Mouse (Mus musculus) hindbrain, embryonic 16.5 days (tissue): Measurements from ENCODE around the gene Mdm1. TPM values are rescaled to one million over a fixed set of nuclear protein-coding genes. Genes with fewer than 3 reads are reported as not detected.

ENCODE experiments used
- ATAC-seq: fragments of 200-750 bp; cut with Nextera tagmentation; 2 replicates; pipeline ENCODE4 v1.8.0; 2017; ENCODE audit warnings: moderate TSS enrichment, moderate library complexity
- H3K27ac ChIP-seq: fragments of 300-500 bp; sonication (generic); 2 replicates; pipeline ENCODE4 v1.5.1; 2014; ENCODE audit warnings: low read depth, mild to moderate bottlenecking, control low read depth, low read length, moderate library complexity
- H3K27me3 ChIP-seq: fragments of 300-500 bp; sonication (generic); replicated peaks from 2 replicates; pipeline ENCODE4 v1.6.1; 2014; ENCODE audit warnings: low read length; ENCODE audit not compliant: control insufficient read depth, insufficient read depth
- H3K36me3 ChIP-seq: fragments of 300-500 bp; sonication (generic); 2 replicates; pipeline ENCODE4 v1.6.1; 2014; ENCODE audit warnings: mild to moderate bottlenecking, low read length, moderate library complexity, mixed read lengths; ENCODE audit not compliant: control insufficient read depth, insufficient read depth
- H3K4me1 ChIP-seq: fragments of 300-500 bp; sonication (generic); 2 replicates; pipeline ENCODE4 v1.6.1; 2014; ENCODE audit warnings: low read depth, low read length; ENCODE audit not compliant: control insufficient read depth, insufficient read depth
- H3K4me2 ChIP-seq: fragments of 300-500 bp; sonication (generic); 2 replicates; pipeline ENCODE4 v1.6.1; 2014; ENCODE audit warnings: mild to moderate bottlenecking, low read length, control low read depth, moderate library complexity
- H3K4me3 ChIP-seq: fragments of 300-500 bp; sonication (generic); 2 replicates; pipeline ENCODE4 v1.5.1; 2014; ENCODE audit warnings: mild to moderate bottlenecking, low read length, control low read depth, moderate library complexity
- H3K9ac ChIP-seq: fragments of 300-500 bp; sonication (generic); 2 replicates; pipeline ENCODE4 v1.6.1; 2014; ENCODE audit warnings: low read depth, mild to moderate bottlenecking, control low read depth, low read length, moderate library complexity
- H3K9me3 ChIP-seq: fragments of 300-500 bp; sonication (generic); 2 replicates; pipeline ENCODE4 v1.6.1; 2014; ENCODE audit warnings: mild to moderate bottlenecking, low read length, moderate library complexity; ENCODE audit not compliant: control insufficient read depth
- WGBS: fragments of 180-500 bp; shearing (Covaris S2); extraction: QIAGEN DNeasy Blood & Tissue Kit; methylation state at CpG from one replicate; pipeline ENCODE4 v1.1.7; 2014; 5-methylcytosine and 5-hydroxymethylcytosine counted together
- polyA plus RNA-seq: library from polyadenylated mRNA; unstranded; fragments of >200 nt; fragmentation: Nextera tagmentation; extraction: Ambion mirVana; gene quantifications from 2 replicates; pipeline ENCODE4 v1.2.1, GENCODE M21; 2015

The Mdm1 gene
- polyA plus RNA-seq, 1 experiment from 2014 or later = 27.9 TPM

DNA sequence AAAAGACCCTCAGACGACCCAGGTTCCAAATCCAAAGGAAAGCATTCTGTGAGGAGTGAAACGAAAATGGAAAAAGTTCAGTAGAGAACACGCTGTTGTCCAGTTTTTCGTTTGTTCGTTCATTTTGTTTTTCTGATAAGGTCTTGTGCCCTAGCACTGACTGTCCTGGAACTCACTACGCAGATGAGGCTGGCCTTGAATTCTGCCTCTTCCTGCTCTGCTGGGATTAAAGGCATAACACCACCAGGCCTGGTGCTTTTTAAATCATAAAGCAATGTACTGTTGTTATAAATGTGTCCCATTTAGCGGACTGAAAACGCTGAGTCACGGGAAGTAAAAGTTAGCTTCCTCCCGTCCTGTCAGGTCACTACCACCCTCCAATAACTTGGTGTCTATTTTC, 37.7 kb upstream of the Mdm1 start:
- WGBS = 72% methylated on average over 10 of the region's 10 CpGs
- Histone ChIP-seq H3K4me1 (no peaks in the 10 kb centered on the region), H3K4me3 (no peak overlapping the region), H3K36me3 (no peaks in the 10 kb centered on the region), H3K27ac (peak overlapping the region; percentile 77; the same call in 1 of the 2 replicates), H3K27me3 (0 out of 2 replicates have a peak, but pooled peaks cover 2% of the 10 kb centered on the region), H3K9me3 (no peaks in the 10 kb centered on the region), H3K9ac (no peak overlapping the region), H3K4me2 (no peak overlapping the region; the same call in 1 of the 2 replicates)
- no peak for ATAC-seq

GRCm38 (mm10) chr10:118107031-118107430, 34.6 kb upstream of the Mdm1 start:
- H3K9ac ChIP-seq = no peak overlapping the region
- H3K9me3 ChIP-seq = no peaks in the 10 kb centered on the region
- 0 out of 2 replicates have a peak, but pooled peaks cover 2% of the 10 kb centered on the region for H3K27me3 ChIP-seq
- 74% methylated on average over 9 of the region's 9 CpGs for WGBS
- H3K4me3 ChIP-seq = no peak overlapping the region
- no peak overlapping the region for H3K27ac ChIP-seq
- no peaks in the 10 kb centered on the region for H3K36me3 ChIP-seq
- no peak for ATAC-seq
- H3K4me1 ChIP-seq = no peaks in the 10 kb centered on the region; the same call in 1 of the 2 replicates
- peak overlapping the region; percentile 19; the same call in 1 of the 2 replicates for H3K4me2 ChIP-seq

- Histone ChIP-seq H3K27ac (no peak overlapping the region), H3K9ac (no peak overlapping the region), H3K27me3 (0 out of 2 replicates have a peak, but pooled peaks cover 2% of the 10 kb centered on the region), H3K36me3 (no peaks in the 10 kb centered on the region), H3K9me3 (no peaks in the 10 kb centered on the region), H3K4me1 (peaks cover 5% of the 10 kb centered on the region; the same call in 1 of the 2 replicates), H3K4me3 (no peak overlapping the region), H3K4me2 (no peak overlapping the region)
- 12% methylated on average over 8 of the region's 8 CpGs for WGBS
- peak; percentile 27; the same call in 1 of the 2 replicates for ATAC-seq
Measured at GRCm38 (mm10) chr10:118110006-118110920, 31.3 kb upstream of the Mdm1 start.

DNA sequence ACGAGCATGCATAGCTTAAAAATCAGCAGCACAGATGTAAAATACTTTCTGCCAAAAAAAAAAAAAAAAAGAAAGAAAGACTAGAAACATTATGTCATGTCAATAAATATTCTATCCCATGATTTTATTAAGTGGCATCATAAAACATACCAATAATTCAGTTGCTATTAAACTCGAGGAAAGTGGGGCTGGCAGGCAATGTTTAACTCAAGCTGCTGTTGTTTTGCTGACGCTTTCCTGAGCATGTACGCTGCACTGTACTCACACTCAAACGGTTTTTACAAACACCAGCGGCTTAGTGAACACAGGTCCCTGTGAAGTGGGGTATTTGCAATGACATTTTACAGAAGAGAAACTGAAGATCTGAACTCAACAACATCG, 30.7 kb upstream of the Mdm1 start:
- 47% methylated on average over 7 of the region's 7 CpGs for WGBS
- Histone ChIP-seq H3K27ac (no peak overlapping the region), H3K27me3 (0 out of 2 replicates have a peak, but pooled peaks cover 2% of the 10 kb centered on the region), H3K36me3 (no peaks in the 10 kb centered on the region), H3K4me1 (peaks cover 5% of the 10 kb centered on the region; the same call in 1 of the 2 replicates), H3K4me2 (no peak overlapping the region), H3K9ac (no peak overlapping the region), H3K4me3 (no peak overlapping the region), H3K9me3 (no peaks in the 10 kb centered on the region)
- no peak for ATAC-seq

- Histone ChIP-seq H3K4me3 (no peak overlapping the region), H3K9me3 (no peaks in the 10 kb centered on the region), H3K36me3 (no peaks in the 10 kb centered on the region), H3K4me2 (no peak overlapping the region), H3K27ac (no peak overlapping the region), H3K4me1 (peaks cover 5% of the 10 kb centered on the region; the same call in 1 of the 2 replicates), H3K9ac (no peak overlapping the region), H3K27me3 (0 out of 2 replicates have a peak, but pooled peaks cover 2% of the 10 kb centered on the region)
- WGBS = 11% methylated on average over 7 of the region's 7 CpGs
- ATAC-seq = no peak
Measured at GRCm38 (mm10) chr10:118111621-118112020, 30.0 kb upstream of the Mdm1 start.

GRCm38 (mm10) chr10:118112294-118112893, 29.2 kb upstream of the Mdm1 start:
- Histone ChIP-seq H3K4me1 (peaks cover 5% of the 10 kb centered on the region; the same call in 1 of the 2 replicates), H3K9ac (no peak overlapping the region), H3K27ac (no peak overlapping the region), H3K4me2 (no peak overlapping the region), H3K27me3 (no peaks in the 10 kb centered on the region), H3K36me3 (no peaks in the 10 kb centered on the region), H3K4me3 (no peak overlapping the region), H3K9me3 (no peaks in the 10 kb centered on the region)
- WGBS = 53% methylated on average over 11 of the region's 11 CpGs
- peak; percentile 77 for ATAC-seq

- Histone ChIP-seq H3K36me3 (no peaks in the 10 kb centered on the region), H3K4me1 (peaks cover 5% of the 10 kb centered on the region; the same call in 1 of the 2 replicates), H3K27me3 (no peaks in the 10 kb centered on the region), H3K4me2 (no peak overlapping the region), H3K4me3 (no peak overlapping the region), H3K27ac (no peak overlapping the region; the same call in 1 of the 2 replicates), H3K9ac (no peak overlapping the region), H3K9me3 (no peaks in the 10 kb centered on the region)
- WGBS = 35% methylated on average over 9 of the region's 9 CpGs
- peak; percentile 51; the same call in 1 of the 2 replicates for ATAC-seq
Measured at GRCm38 (mm10) chr10:118113256-118113682, 28.3 kb upstream of the Mdm1 start.

DNA sequence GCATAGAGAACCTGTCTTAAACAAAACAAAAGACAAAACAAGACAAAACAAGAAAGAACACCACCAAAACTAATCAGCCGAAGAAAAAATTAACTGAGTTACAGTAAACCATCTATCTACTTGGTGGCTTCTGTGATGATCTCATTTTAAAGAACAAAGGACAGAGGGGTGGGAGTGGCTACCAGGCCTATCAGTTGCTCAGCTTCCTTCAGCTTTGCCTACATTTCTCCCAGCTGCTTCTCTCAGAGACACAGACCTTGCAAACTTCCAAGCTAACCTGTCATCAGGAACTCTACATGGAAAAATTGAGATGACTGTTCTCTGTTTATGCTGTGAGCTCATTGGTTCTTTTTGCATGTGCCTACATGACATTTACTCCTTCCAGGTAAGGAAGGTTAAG, 27.3 kb upstream of the Mdm1 start:
- H3K4me2 ChIP-seq = no peak overlapping the region
- no peaks in the 10 kb centered on the region for H3K9me3 ChIP-seq
- 97% methylated on average over 1 of the region's 1 CpGs for WGBS
- H3K36me3 ChIP-seq = no peaks in the 10 kb centered on the region
- no peak overlapping the region for H3K4me3 ChIP-seq
- H3K4me1 ChIP-seq = peaks cover 5% of the 10 kb centered on the region; the same call in 1 of the 2 replicates
- no peak overlapping the region for H3K9ac ChIP-seq
- H3K27me3 ChIP-seq = no peaks in the 10 kb centered on the region
- ATAC-seq = no peak
- no peak overlapping the region for H3K27ac ChIP-seq

DNA sequence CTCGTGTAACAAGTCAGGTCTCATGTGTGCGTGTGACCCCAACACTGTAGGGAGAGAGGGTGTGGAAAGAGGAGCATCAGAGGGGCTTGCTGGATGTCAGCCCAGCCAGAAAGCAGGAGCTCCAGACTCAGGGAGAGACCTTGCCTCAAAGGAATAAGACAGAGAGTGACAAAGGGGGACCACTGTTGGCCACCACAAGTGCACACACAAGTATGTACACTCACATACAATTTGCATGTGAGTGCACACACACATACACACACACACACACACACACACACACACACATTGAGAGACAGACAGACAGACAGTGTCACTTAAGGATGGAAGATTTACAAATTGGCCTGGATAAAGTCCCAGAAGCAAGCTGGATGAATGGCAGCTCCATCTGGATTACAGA, 25.2 kb upstream of the Mdm1 start:
- WGBS = 78% methylated on average over 2 of the region's 2 CpGs
- Histone ChIP-seq H3K4me2 (no peak overlapping the region), H3K9me3 (no peaks in the 10 kb centered on the region), H3K4me1 (peaks cover 5% of the 10 kb centered on the region; the same call in 1 of the 2 replicates), H3K4me3 (no peak overlapping the region), H3K27ac (no peak overlapping the region), H3K36me3 (no peaks in the 10 kb centered on the region), H3K9ac (no peak overlapping the region), H3K27me3 (no peaks in the 10 kb centered on the region)
- no peak for ATAC-seq
